Mouse (Mus musculus): ENCODE results near the gene Rbms3. TPM values are rescaled to one million over a fixed set of nuclear protein-coding genes. Genes with fewer than 3 reads are reported as not detected.

Rbms3 gene
- polyA plus RNA-seq, 1 experiment: 5.3 TPM

- Histone ChIP-seq H3K27ac (ENCODE audit: insufficient read depth, low read length) (no peak overlapping the region), H3K4me3 (ENCODE audit: insufficient read depth, low read length) (no peak overlapping the region), H3K4me1 (ENCODE audit: control insufficient read depth, insufficient read depth, low read length) (no peaks in the 10 kb centered on the region)
- TF ChIP-seq POLR2A (IDR thresholded peaks at IDR 0.05; ENCODE audit: extremely low read depth, insufficient read depth, low read length) (no peak), CTCF (IDR thresholded peaks at IDR 0.05; ENCODE audit: extremely low read depth, insufficient read depth, low read length) (no peak)
Measured at GRCm38 (mm10) chr9:117084471-117084870, 545.2 kb downstream of the Rbms3 start.

GRCm38 (mm10) chr9:117079471-117079870 is 550.2 kb downstream of the Rbms3 start:
- H3K27ac ChIP-seq (ENCODE audit: insufficient read depth, low read length): no peak overlapping the region
- H3K4me1 ChIP-seq (ENCODE audit: control insufficient read depth, insufficient read depth, low read length): no peaks in the 10 kb centered on the region
- no peak for TF ChIP-seq POLR2A (IDR thresholded peaks at IDR 0.05; ENCODE audit: extremely low read depth, insufficient read depth, low read length)
- TF ChIP-seq CTCF (IDR thresholded peaks at IDR 0.05; ENCODE audit: extremely low read depth, insufficient read depth, low read length): no peak
- no peak overlapping the region for H3K4me3 ChIP-seq (ENCODE audit: insufficient read depth, low read length)

GRCm38 (mm10) chr9:117077548-117077947 is 552.2 kb downstream of the Rbms3 start:
- TF ChIP-seq CTCF (IDR thresholded peaks at IDR 0.05; ENCODE audit: extremely low read depth, insufficient read depth, low read length) (no peak), POLR2A (IDR thresholded peaks at IDR 0.05; ENCODE audit: extremely low read depth, insufficient read depth, low read length) (no peak)
- H3K4me3 ChIP-seq (ENCODE audit: insufficient read depth, low read length): no peak overlapping the region

GRCm38 (mm10) chr9:117076785-117077184 is 552.9 kb downstream of the Rbms3 start:
- Histone ChIP-seq H3K4me3 (ENCODE audit: insufficient read depth, low read length) (no peak overlapping the region), H3K27ac (ENCODE audit: insufficient read depth, low read length) (no peak overlapping the region), H3K4me1 (ENCODE audit: control insufficient read depth, insufficient read depth, low read length) (no peaks in the 10 kb centered on the region)
- no peak for TF ChIP-seq POLR2A (IDR thresholded peaks at IDR 0.05; ENCODE audit: extremely low read depth, insufficient read depth, low read length)
- no peak for TF ChIP-seq CTCF (IDR thresholded peaks at IDR 0.05; ENCODE audit: extremely low read depth, insufficient read depth, low read length)

More at GRCm38 (mm10) chr9:117077548-117077947, 552.2 kb downstream of the Rbms3 start:
- no peak overlapping the region for H3K27ac ChIP-seq (ENCODE audit: insufficient read depth, low read length)
- H3K4me1 ChIP-seq (ENCODE audit: control insufficient read depth, insufficient read depth, low read length): no peaks in the 10 kb centered on the region

GRCm38 (mm10) chr9:117072433-117073099 is 557.1 kb downstream of the Rbms3 start:
- no peak for TF ChIP-seq CTCF (IDR thresholded peaks at IDR 0.05; ENCODE audit: extremely low read depth, insufficient read depth, low read length)
- TF ChIP-seq POLR2A (IDR thresholded peaks at IDR 0.05; ENCODE audit: extremely low read depth, insufficient read depth, low read length): no peak

GRCm38 (mm10) chr9:117070616-117071015 is 559.1 kb downstream of the Rbms3 start:
- no peak for TF ChIP-seq CTCF (IDR thresholded peaks at IDR 0.05; ENCODE audit: extremely low read depth, insufficient read depth, low read length)
- Histone ChIP-seq H3K4me3 (ENCODE audit: insufficient read depth, low read length) (no peak overlapping the region), H3K4me1 (ENCODE audit: control insufficient read depth, insufficient read depth, low read length) (no peaks in the 10 kb centered on the region), H3K27ac (ENCODE audit: insufficient read depth, low read length) (no peak overlapping the region)

More at GRCm38 (mm10) chr9:117072433-117073099, 557.1 kb downstream of the Rbms3 start:
- no peak overlapping the region for H3K4me3 ChIP-seq (ENCODE audit: insufficient read depth, low read length)
- H3K4me1 ChIP-seq (ENCODE audit: control insufficient read depth, insufficient read depth, low read length): no peaks in the 10 kb centered on the region
- no peak overlapping the region for H3K27ac ChIP-seq (ENCODE audit: insufficient read depth, low read length)

- no peak overlapping the region for H3K4me3 ChIP-seq (ENCODE audit: insufficient read depth, low read length)
- H3K27ac ChIP-seq (ENCODE audit: insufficient read depth, low read length): no peak overlapping the region
- H3K4me1 ChIP-seq (ENCODE audit: control insufficient read depth, insufficient read depth, low read length): no peaks in the 10 kb centered on the region
- TF ChIP-seq CTCF (IDR thresholded peaks at IDR 0.05; ENCODE audit: extremely low read depth, insufficient read depth, low read length) (no peak), POLR2A (IDR thresholded peaks at IDR 0.05; ENCODE audit: extremely low read depth, insufficient read depth, low read length) (no peak)
Measured at GRCm38 (mm10) chr9:117069232-117069631, 560.5 kb downstream of the Rbms3 start.

- H3K4me1 ChIP-seq (ENCODE audit: control insufficient read depth, insufficient read depth, low read length): no peaks in the 10 kb centered on the region
- H3K4me3 ChIP-seq (ENCODE audit: insufficient read depth, low read length): no peak overlapping the region
- no peak overlapping the region for H3K27ac ChIP-seq (ENCODE audit: insufficient read depth, low read length)
- TF ChIP-seq POLR2A (IDR thresholded peaks at IDR 0.05; ENCODE audit: extremely low read depth, insufficient read depth, low read length): no peak
- no peak for TF ChIP-seq CTCF (IDR thresholded peaks at IDR 0.05; ENCODE audit: extremely low read depth, insufficient read depth, low read length)
Measured at GRCm38 (mm10) chr9:117067703-117068419, 561.9 kb downstream of the Rbms3 start.

GRCm38 (mm10) chr9:117066502-117066901 is 563.2 kb downstream of the Rbms3 start:
- no peak overlapping the region for H3K4me3 ChIP-seq (ENCODE audit: insufficient read depth, low read length)
- H3K4me1 ChIP-seq (ENCODE audit: control insufficient read depth, insufficient read depth, low read length): no peaks in the 10 kb centered on the region
- TF ChIP-seq POLR2A (IDR thresholded peaks at IDR 0.05; ENCODE audit: extremely low read depth, insufficient read depth, low read length) (no peak), CTCF (IDR thresholded peaks at IDR 0.05; ENCODE audit: extremely low read depth, insufficient read depth, low read length) (0 out of 2 replicates have a peak, but pooled peaks have one; percentile 7)
- no peak overlapping the region for H3K27ac ChIP-seq (ENCODE audit: insufficient read depth, low read length)

GRCm38 (mm10) chr9:117065601-117066000 is 564.1 kb downstream of the Rbms3 start:
- Histone ChIP-seq H3K4me1 (ENCODE audit: control insufficient read depth, insufficient read depth, low read length) (no peaks in the 10 kb centered on the region), H3K4me3 (ENCODE audit: insufficient read depth, low read length) (no peak overlapping the region), H3K27ac (ENCODE audit: insufficient read depth, low read length) (no peak overlapping the region)
- TF ChIP-seq CTCF (IDR thresholded peaks at IDR 0.05; ENCODE audit: extremely low read depth, insufficient read depth, low read length): no peak
- no peak for TF ChIP-seq POLR2A (IDR thresholded peaks at IDR 0.05; ENCODE audit: extremely low read depth, insufficient read depth, low read length)

All from cortical plate, adult 2 months (tissue).